In genomic region chr13:23497656-23498321, GRCm38 (mm10) we compare ENCODE assay signal across 8 mouse cellular contexts. TPM values are rescaled to one million over a fixed set of nuclear protein-coding genes. Genes with fewer than 3 reads are reported as not detected.
DNase-seq lines count a peak whose midpoint lies in the region; ATAC-seq lines count a peak whose summit lies in the region.

No protein-coding gene starts in this region.

- peak overlapping the region; percentile 61 for H3K27ac ChIP-seq in heart, embryonic 13.5 days (replicated peaks)
- H3K27ac ChIP-seq in limb, embryonic 11.5 days (replicated peaks; ENCODE audit: low read depth, low read length) = 0 out of 2 replicates have a peak overlapping the region, but pooled peaks have one; percentile 55
- H3K27ac ChIP-seq in neural tube, embryonic 13.5 days (replicated peaks) = no peak overlapping the region

- ATAC-seq in cerebellum, adult (ENCODE audit: insufficient number of reproducible peaks, low FRiP score, low TSS enrichment) = no peak
- ATAC-seq in heart, embryonic 13.5 days (ENCODE audit: extremely low read depth, insufficient number of reproducible peaks, low FRiP score, low TSS enrichment) = no peak
- ATAC-seq in limb, embryonic 11.5 days (ENCODE audit: insufficient number of reproducible peaks, low FRiP score, low TSS enrichment, low read depth) = no peak
- no peak for ATAC-seq in neural tube, embryonic 13.5 days (ENCODE audit: low read depth)

- H3K4me3 ChIP-seq in heart, embryonic 13.5 days = peak overlapping the region; percentile 51
- H3K4me3 ChIP-seq in limb, embryonic 11.5 days (ENCODE audit: low read depth, low read length) = peak overlapping the region; percentile 15; the same call in 1 of the 2 replicates
- peak overlapping the region; percentile 21 for H3K4me3 ChIP-seq in neural tube, embryonic 13.5 days

- H3K4me1 ChIP-seq in heart, embryonic 13.5 days = peaks cover 47% of the 10 kb centered on the region
- H3K4me1 ChIP-seq in limb, embryonic 11.5 days (ENCODE audit: control insufficient read depth, insufficient read depth, low read length) = peaks cover 4% of the 10 kb centered on the region; the same call in 1 of the 2 replicates
- 0 out of 2 replicates have a peak, but pooled peaks cover 8% of the 10 kb centered on the region for H3K4me1 ChIP-seq in neural tube, embryonic 13.5 days (replicated peaks)

- DNase-seq in cerebellum, postnatal 14 days = peak; percentile 29 to 37
- peak; percentile 48 to 72 for DNase-seq in spleen, postnatal 4 days (ENCODE audit: low spot score in 2 of 2)
- no peak for DNase-seq in spleen, adult 18-20 months
- DNase-seq in limb, embryonic 11.5 days (ENCODE audit: low spot score) = peak; percentile 80
- DNase-seq in ovary, postnatal 10 days (ENCODE audit: low spot score) = no peak

- peak overlapping the region; percentile 76 for H3K9ac ChIP-seq in heart, embryonic 13.5 days
- no peak overlapping the region for H3K9ac ChIP-seq in limb, embryonic 11.5 days (ENCODE audit: low read length)
- peak overlapping the region; percentile 23; the same call in 1 of the 2 replicates for H3K9ac ChIP-seq in neural tube, embryonic 13.5 days

- H3K9me3 ChIP-seq in heart, embryonic 13.5 days = no peaks in the 10 kb centered on the region
- no peaks in the 10 kb centered on the region for H3K9me3 ChIP-seq in limb, embryonic 11.5 days (ENCODE audit: control insufficient read depth, low read length)
- no peaks in the 10 kb centered on the region for H3K9me3 ChIP-seq in neural tube, embryonic 13.5 days

- peak overlapping the region; percentile 70 for H3K4me2 ChIP-seq in heart, embryonic 13.5 days
- peak overlapping the region; percentile 44 for H3K4me2 ChIP-seq in limb, embryonic 11.5 days (ENCODE audit: low read depth, severe bottlenecking)
- H3K4me2 ChIP-seq in neural tube, embryonic 13.5 days = peak overlapping the region; percentile 46

- H3K36me3 ChIP-seq in heart, embryonic 13.5 days = no peaks in the 10 kb centered on the region
- no peaks in the 10 kb centered on the region for H3K36me3 ChIP-seq in limb, embryonic 11.5 days (ENCODE audit: control insufficient read depth, insufficient read depth, low read length)
- H3K36me3 ChIP-seq in neural tube, embryonic 13.5 days = no peaks in the 10 kb centered on the region

- WGBS in heart, embryonic 13.5 days = 4% methylated on average over 19 of the region's 19 CpGs
- WGBS in limb, embryonic 11.5 days = under 1% methylated on average over 19 of the region's 19 CpGs
- 3% methylated on average over 19 of the region's 19 CpGs for WGBS in neural tube, embryonic 13.5 days

- no peaks in the 10 kb centered on the region for H3K27me3 ChIP-seq in heart, embryonic 13.5 days (replicated peaks)
- H3K27me3 ChIP-seq in limb, embryonic 11.5 days (ENCODE audit: control insufficient read depth, insufficient read depth, low read length) = no peaks in the 10 kb centered on the region
- peaks cover 21% of the 10 kb centered on the region for H3K27me3 ChIP-seq in neural tube, embryonic 13.5 days

RNA-seq across cellular contexts. Expression of gene Btn2a2, which starts 9.1 kb away (rescaled TPM):
- polyA plus RNA-seq in heart, embryonic 13.5 days (2015; fragmentation: Nextera tagmentation; extraction: Ambion mirVana) = 0.45 and 0.82 TPM in 2 replicates
- 1.3 and 2.2 TPM in 2 replicates for polyA plus RNA-seq in limb, embryonic 11.5 days (2014; fragmentation: Nextera tagmentation; extraction: Ambion mirVana)
- 0.12 and 0.21 TPM in 2 replicates for polyA plus RNA-seq in neural tube, embryonic 13.5 days (2015; fragmentation: Nextera tagmentation; extraction: Ambion mirVana)

RNA-seq across cellular contexts. Expression of gene Btn1a1, which starts 32.1 kb away (rescaled TPM):
- polyA plus RNA-seq in heart, embryonic 13.5 days (2015; fragmentation: Nextera tagmentation; extraction: Ambion mirVana) = 1.1 and 2.2 TPM in 2 replicates
- not detected in 2 replicates for polyA plus RNA-seq in limb, embryonic 11.5 days (2014; fragmentation: Nextera tagmentation; extraction: Ambion mirVana)
- 0.07 TPM in 1 of 2 replicates, not detected in the other for polyA plus RNA-seq in neural tube, embryonic 13.5 days (2015; fragmentation: Nextera tagmentation; extraction: Ambion mirVana)

RNA-seq across cellular contexts. Expression of gene Hist1h4h, which starts 33.1 kb away (rescaled TPM):
- polyA plus RNA-seq in heart, embryonic 13.5 days (2015; fragmentation: Nextera tagmentation; extraction: Ambion mirVana) = 6.3 and 7.2 TPM in 2 replicates
- 4.0 and 5.6 TPM in 2 replicates for polyA plus RNA-seq in limb, embryonic 11.5 days (2014; fragmentation: Nextera tagmentation; extraction: Ambion mirVana)
- 2.4 and 2.6 TPM in 2 replicates for polyA plus RNA-seq in neural tube, embryonic 13.5 days (2015; fragmentation: Nextera tagmentation; extraction: Ambion mirVana)

RNA-seq across cellular contexts. Expression of gene Hist1h2af, which starts 35.9 kb away (rescaled TPM):
- polyA plus RNA-seq in heart, embryonic 13.5 days (2015; fragmentation: Nextera tagmentation; extraction: Ambion mirVana) = 2.0 and 3.0 TPM in 2 replicates
- 5.1 and 7.9 TPM in 2 replicates for polyA plus RNA-seq in limb, embryonic 11.5 days (2014; fragmentation: Nextera tagmentation; extraction: Ambion mirVana)
- 0.95 TPM in 1 of 2 replicates, not detected in the other for polyA plus RNA-seq in neural tube, embryonic 13.5 days (2015; fragmentation: Nextera tagmentation; extraction: Ambion mirVana)

RNA-seq across cellular contexts. Expression of gene Hist1h3g, which starts 37.4 kb away (rescaled TPM):
- polyA plus RNA-seq in heart, embryonic 13.5 days (2015; fragmentation: Nextera tagmentation; extraction: Ambion mirVana) = 4.1 and 5.5 TPM in 2 replicates
- 7.0 and 9.4 TPM in 2 replicates for polyA plus RNA-seq in limb, embryonic 11.5 days (2014; fragmentation: Nextera tagmentation; extraction: Ambion mirVana)
- polyA plus RNA-seq in neural tube, embryonic 13.5 days (2015; fragmentation: Nextera tagmentation; extraction: Ambion mirVana) = 1.1 and 1.3 TPM in 2 replicates

Comparison
In these comparisons a context has a peak if more than half of its experiments do, and no peak if none do; other contexts are left out.
1. DNase-seq: peak in cerebellum, postnatal 14 days (2 of 2), spleen, postnatal 4 days (2 of 2) and limb, embryonic 11.5 days (single experiment); none in spleen, adult 18-20 months (0 of 2) and ovary, postnatal 10 days (single experiment).
2. Peak in every context shown above with its lines, with median percentiles within 50 percentile points of each other: H3K4me2 ChIP-seq and H3K4me3 ChIP-seq.